Mouse (Mus musculus) small intestine, adult 2 months (tissue): ENCODE results near the gene Mlxip. TPM values are rescaled to one million over a fixed set of nuclear protein-coding genes. Genes with fewer than 3 reads are reported as not detected.

Experiments
- H3K27ac ChIP-seq: fragments of 200-500 bp; 2 replicates; pipeline ENCODE4 v1.5.1; 2012; ENCODE audit warnings: low read depth, low read length, control low read depth, inconsistent platforms; ENCODE audit not compliant: insufficient read depth
- H3K27me3 ChIP-seq: fragments of 200-500 bp; 2 replicates; pipeline ENCODE4 v1.6.1; 2012; ENCODE audit warnings: mild to moderate bottlenecking, moderate library complexity, low read length, inconsistent platforms; ENCODE audit not compliant: control insufficient read depth, insufficient read depth
- H3K36me3 ChIP-seq: fragments of 200-500 bp; 2 replicates; pipeline ENCODE4 v1.6.1; 2012; ENCODE audit warnings: mild to moderate bottlenecking, low read length, control low read depth, inconsistent platforms; ENCODE audit not compliant: control insufficient read depth, insufficient read depth
- H3K4me1 ChIP-seq: fragments of 200-500 bp; 2 replicates; pipeline ENCODE4 v1.6.1; 2012; ENCODE audit warnings: low read length, inconsistent platforms, mixed read lengths; ENCODE audit not compliant: control insufficient read depth, insufficient read depth, insufficient read length
- H3K4me3 ChIP-seq: fragments of 200-500 bp; 2 replicates; pipeline ENCODE4 v1.5.1; 2012; ENCODE audit warnings: low read depth, mild to moderate bottlenecking, control low read depth, inconsistent platforms, low read length, moderate library complexity
- CTCF ChIP-seq: fragments of 200-500 bp; IDR thresholded peaks from 2 replicates; pipeline ENCODE4 v1.5.1; 2012; ENCODE audit warnings: low read depth, mild to moderate bottlenecking, control low read depth, inconsistent platforms, low read length, moderate library complexity, mixed read lengths; ENCODE audit not compliant: insufficient replicate concordance, insufficient read length; ENCODE audit errors: extremely low read depth
- POLR2A ChIP-seq: fragments of 200-500 bp; IDR thresholded peaks from 2 replicates; pipeline ENCODE4 v1.6.1; 2012; ENCODE audit warnings: low read depth, mild to moderate bottlenecking, control low read depth, inconsistent platforms, low read length, moderate library complexity
- WGBS: fragments of 180-500 bp; shearing (Covaris S2); methylation state at CpG from one replicate; pipeline ENCODE4 v1.1.7; 2018; 5-methylcytosine and 5-hydroxymethylcytosine counted together
- polyA plus RNA-seq: library from polyadenylated mRNA; depleted of rRNA; stranded (reverse); fragments of >200 nt; gene quantifications from 2 replicates; pipeline ENCODE4 v1.2.3, GENCODE M21; 2012; rRNA removed

Gene Mlxip
- polyA plus RNA-seq, 1 experiment = 39.7 TPM

DNA sequence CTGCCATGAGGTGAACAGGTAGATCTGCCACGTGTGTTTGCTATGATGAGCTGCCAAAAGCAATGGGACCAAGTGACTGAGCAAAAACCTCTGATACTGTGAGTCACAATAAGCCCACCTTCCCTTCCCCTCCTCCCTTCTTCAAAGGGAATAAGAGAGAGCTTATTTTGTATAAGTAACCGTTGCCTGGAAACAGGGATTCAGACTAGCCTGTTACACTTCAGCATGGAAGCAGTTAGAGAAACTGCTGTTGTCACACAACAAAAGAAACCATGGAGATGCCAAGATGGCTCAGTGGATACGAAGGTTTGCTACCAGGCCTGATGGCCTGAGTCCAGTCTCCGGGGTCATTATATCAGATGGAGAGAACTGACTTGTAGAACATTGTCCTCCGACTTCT, 79.2 kb downstream of the Mlxip start:
- Histone ChIP-seq H3K4me1 (no peaks in the 10 kb centered on the region), H3K4me3 (no peak overlapping the region), H3K36me3 (no peaks in the 10 kb centered on the region), H3K27ac (no peak overlapping the region), H3K27me3 (peaks cover 5% of the 10 kb centered on the region; the same call in 1 of the 2 replicates)
- 76% methylated on average over 5 of the region's 5 CpGs for WGBS
- TF ChIP-seq POLR2A (no peak), CTCF (no peak)

DNA sequence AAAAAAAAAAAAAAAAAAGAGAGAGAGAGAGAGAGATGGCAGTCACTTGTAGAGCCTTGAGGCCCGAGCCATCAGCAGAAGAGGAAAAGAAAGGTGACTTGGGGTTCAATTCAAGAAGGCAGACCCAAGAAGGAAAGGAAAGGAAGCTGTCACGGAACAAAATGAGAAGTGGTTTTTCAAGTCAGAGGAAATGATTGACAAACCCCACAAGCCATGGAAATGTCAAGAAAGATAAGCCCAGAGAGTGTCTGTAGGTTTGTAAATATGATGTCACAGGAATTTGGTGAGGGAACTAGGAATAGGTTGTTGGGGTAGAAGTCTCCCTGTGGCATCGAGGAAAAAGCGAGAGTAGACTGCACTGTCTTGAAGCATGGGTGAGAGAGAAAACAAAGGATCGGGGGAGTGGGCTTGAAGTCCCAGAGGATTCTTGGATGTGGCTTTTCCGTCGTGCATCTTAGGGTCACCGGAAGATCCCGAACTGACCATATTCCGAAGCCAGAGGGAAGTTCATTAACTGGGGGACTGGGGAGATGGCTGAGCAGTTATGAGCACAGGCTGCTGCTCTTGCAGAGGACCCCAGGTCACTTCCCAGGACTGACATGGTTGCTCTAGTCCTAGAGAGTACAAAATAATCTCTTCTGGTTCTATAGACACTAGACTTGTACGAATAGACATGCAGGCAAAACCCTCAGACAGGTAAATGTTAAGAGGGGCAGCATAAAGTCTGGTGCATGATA, 93.2 kb downstream of the Mlxip start:
- H3K4me1 ChIP-seq = 0 out of 2 replicates have a peak, but pooled peaks cover 3% of the 10 kb centered on the region
- peaks cover 4% of the 10 kb centered on the region; the same call in 1 of the 2 replicates for H3K27me3 ChIP-seq
- TF ChIP-seq CTCF (no peak), POLR2A (no peak)
- WGBS = 74% methylated on average over 11 of the region's 11 CpGs
- no peak overlapping the region for H3K27ac ChIP-seq
- no peaks in the 10 kb centered on the region for H3K36me3 ChIP-seq
- no peak overlapping the region for H3K4me3 ChIP-seq

DNA sequence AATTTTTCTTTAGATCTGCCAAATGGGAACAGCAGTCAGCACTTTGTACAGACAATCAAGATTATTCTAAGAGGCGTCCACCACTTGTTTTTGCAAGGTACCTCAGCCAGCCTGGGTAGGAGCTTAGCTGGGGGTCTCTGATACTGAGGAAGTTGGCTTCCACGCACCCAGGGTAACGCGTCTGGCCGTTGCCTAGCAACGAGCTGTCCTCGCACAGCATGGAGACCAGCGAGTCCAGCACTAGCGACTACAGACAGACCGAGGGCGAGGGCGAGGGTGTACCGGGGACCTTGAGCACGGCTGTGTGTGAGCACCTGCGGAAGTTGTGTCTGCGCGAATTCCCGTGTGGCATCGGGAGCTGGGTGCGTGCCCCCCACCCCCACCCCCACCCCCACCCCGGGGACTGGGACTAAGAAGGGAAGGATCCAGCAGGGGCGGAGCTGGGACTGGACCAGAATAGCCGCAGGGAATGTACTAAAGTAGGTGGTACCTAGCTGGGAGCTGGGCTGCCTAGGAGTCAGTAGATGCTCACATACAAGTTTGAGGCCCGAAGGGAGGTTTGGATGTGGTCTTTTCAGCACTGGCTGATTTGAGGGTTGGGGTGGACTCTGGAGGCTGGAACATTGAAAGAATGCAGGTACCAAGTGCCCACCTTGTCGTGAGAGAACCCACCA, 94.7 kb downstream of the Mlxip start, which contains the start of the genes Lrrc43 and Il31:
TSS of gene Lrrc43 (plus strand) at position 194 of the 674 bp plus-strand sequence.
TSS of gene Il31 (minus strand) at position 378 of the 674 bp plus-strand sequence.
- H3K4me3 ChIP-seq = no peak within 1 kb of the TSS
- 0 out of 2 replicates have a peak, but pooled peaks cover 3% of the 10 kb centered on the region for H3K4me1 ChIP-seq
- H3K36me3 ChIP-seq = no peaks in the 10 kb centered on the region
- no peak within 1 kb of the TSS for H3K27ac ChIP-seq
- peaks cover 4% of the 10 kb centered on the region; the same call in 1 of the 2 replicates for H3K27me3 ChIP-seq
- WGBS = 9% methylated on average over 25 of the region's 25 CpGs
- no peak for TF ChIP-seq POLR2A
- TF ChIP-seq CTCF = no peak

DNA sequence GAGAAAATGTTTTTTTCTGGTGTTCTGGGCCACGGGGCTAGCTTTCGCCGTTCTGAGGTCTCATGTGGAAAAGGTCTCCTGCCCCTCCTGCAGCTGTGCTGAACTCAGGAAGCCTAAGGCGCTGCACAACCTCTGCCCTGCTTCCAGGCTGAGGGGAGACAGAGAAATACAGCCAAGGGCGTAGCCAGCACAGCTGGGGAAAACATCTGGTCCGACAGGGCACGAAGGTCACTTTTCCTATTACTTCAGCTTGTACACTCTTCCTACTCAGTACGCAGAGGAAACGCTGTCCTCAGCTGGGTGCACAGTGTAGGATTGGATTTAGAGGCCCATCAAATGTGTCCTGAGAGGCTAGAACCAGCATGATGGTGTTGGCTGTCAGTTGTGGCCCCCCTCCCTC, 95.3 kb downstream of the Mlxip start:
- 23% methylated on average over 9 of the region's 9 CpGs for WGBS
- Histone ChIP-seq H3K4me3 (no peak overlapping the region), H3K27ac (no peak overlapping the region), H3K36me3 (no peaks in the 10 kb centered on the region), H3K27me3 (peaks cover 4% of the 10 kb centered on the region; the same call in 1 of the 2 replicates), H3K4me1 (0 out of 2 replicates have a peak, but pooled peaks cover 3% of the 10 kb centered on the region)
- no peak for TF ChIP-seq CTCF
- TF ChIP-seq POLR2A = no peak

DNA sequence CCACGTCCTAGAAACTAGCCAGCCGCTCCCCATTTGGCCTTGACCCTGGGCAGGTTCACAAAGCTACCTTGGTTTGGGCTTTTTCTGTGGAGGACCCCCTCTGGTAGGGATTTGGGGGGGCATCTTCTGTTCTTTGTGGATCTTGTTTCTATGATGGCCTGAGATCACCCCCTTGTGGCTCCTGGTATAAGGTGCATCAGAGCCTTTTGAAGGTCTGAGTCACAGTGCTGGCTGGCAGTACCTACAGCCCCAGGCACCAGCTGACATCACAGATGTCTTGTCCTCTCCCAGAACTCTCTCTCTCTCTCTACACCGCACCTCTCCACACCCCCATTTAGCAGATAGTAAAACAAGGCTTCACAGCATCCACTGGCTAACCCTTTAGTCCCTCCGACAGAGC, 105.1 kb downstream of the Mlxip start:
- Histone ChIP-seq H3K4me3 (no peak overlapping the region), H3K4me1 (0 out of 2 replicates have a peak, but pooled peaks cover 2% of the 10 kb centered on the region), H3K27me3 (no peaks in the 10 kb centered on the region), H3K36me3 (no peaks in the 10 kb centered on the region), H3K27ac (no peak overlapping the region)
- TF ChIP-seq CTCF = no peak
- no peak for TF ChIP-seq POLR2A
- 42% methylated on average over 4 of the region's 4 CpGs for WGBS

DNA sequence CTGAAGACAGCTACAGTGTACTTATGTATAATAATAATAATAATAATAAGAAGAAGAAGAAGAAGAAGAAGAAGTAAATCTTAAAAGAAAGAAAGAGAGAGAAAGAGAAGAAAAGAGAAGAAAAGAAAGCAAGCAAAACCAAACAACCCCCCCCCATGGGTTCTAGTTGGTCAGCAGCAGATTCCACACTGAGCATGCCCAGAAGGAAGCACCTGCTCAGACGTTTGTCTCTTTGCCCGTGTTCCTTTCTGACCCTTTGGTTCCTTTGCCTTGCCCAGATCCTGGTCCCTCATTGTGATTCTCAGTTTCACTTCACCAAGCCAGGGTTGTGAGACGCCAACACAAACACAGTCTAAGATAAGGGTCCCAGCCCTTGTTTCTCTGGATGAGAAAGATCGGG, 107.4 kb downstream of the Mlxip start:
- no peak overlapping the region for H3K4me3 ChIP-seq
- 25% methylated on average over 4 of the region's 4 CpGs for WGBS
- TF ChIP-seq POLR2A (no peak), CTCF (no peak)

More for the DNA sequence above, 107.4 kb downstream of the Mlxip start:
- Histone ChIP-seq H3K27me3 (peaks cover 6% of the 10 kb centered on the region), H3K36me3 (no peaks in the 10 kb centered on the region), H3K27ac (no peak overlapping the region), H3K4me1 (0 out of 2 replicates have a peak, but pooled peaks cover 2% of the 10 kb centered on the region)

Other genes starting within 250 kb of the Mlxip start
- 12.5 and 21.9 TPM in 2 replicates for gene Psmd9, start 225.4 kb upstream of the Mlxip start, polyA plus RNA-seq
- gene Hpd, start 212.1 kb upstream of the Mlxip start, polyA plus RNA-seq = 5.5 and 19.6 TPM in 2 replicates
- gene Wdr66, start 142.7 kb upstream of the Mlxip start, polyA plus RNA-seq = 0.25 and 0.27 TPM in 2 replicates
- 2.1 and 2.8 TPM in 2 replicates for gene Bcl7a, start 51.0 kb upstream of the Mlxip start, polyA plus RNA-seq
- gene Lrrc43, start 94.5 kb downstream of the Mlxip start, polyA plus RNA-seq = not detected in 2 replicates
- not detected in 2 replicates for gene Il31, start 94.7 kb downstream of the Mlxip start, polyA plus RNA-seq
- not detected in 2 replicates for gene B3gnt4, start 115.7 kb downstream of the Mlxip start, polyA plus RNA-seq
- gene Diablo, start 129.4 kb downstream of the Mlxip start, polyA plus RNA-seq = 16.8 and 25.6 TPM in 2 replicates
- gene Gm49027, start 130.7 kb downstream of the Mlxip start, polyA plus RNA-seq = 6.9 and 9.3 TPM in 2 replicates
- 4.6 and 7.8 TPM in 2 replicates for gene Vps33a, start 178.2 kb downstream of the Mlxip start, polyA plus RNA-seq